ENCODE assay signal across 7 mouse cellular contexts in genomic region chr6:40436047-40436483, GRCm38 (mm10). TPM values are rescaled to one million over a fixed set of nuclear protein-coding genes. Genes with fewer than 3 reads are reported as not detected.
A peak's percentile ranks its signal among the peaks of the same experiment; 100 is the strongest.
DNase-seq lines count a peak whose midpoint lies in the region; ATAC-seq and TF ChIP-seq lines count a peak whose summit lies in the region.

TSS of gene E330009J07Rik (minus strand) at chr6:40436135.

- intact Hi-C loops in left cerebral cortex, postnatal 4 days (cut with DNase I) = no loop called here

- under 1% methylated on average over 34 of the region's 38 CpGs for WGBS in intestine, embryonic 15.5 days
- 1% methylated on average over 33 of the region's 38 CpGs for WGBS in midbrain, embryonic 11.5 days
- WGBS in small intestine, adult 2 months = under 1% methylated on average over 38 of the region's 38 CpGs

- TF ChIP-seq POLR2A in small intestine, adult 2 months (IDR thresholded peaks at IDR 0.05; ENCODE audit: low read depth, low read length) = peak; percentile 42; the same call in 1 of the 2 replicates

- no peaks in the 10 kb centered on the region for H3K36me3 ChIP-seq in intestine, embryonic 15.5 days
- no peaks in the 10 kb centered on the region for H3K36me3 ChIP-seq in midbrain, embryonic 11.5 days (ENCODE audit: control insufficient read depth, insufficient read depth, low read length)
- no peaks in the 10 kb centered on the region for H3K36me3 ChIP-seq in small intestine, adult 2 months (ENCODE audit: control insufficient read depth, insufficient read depth, low read length)

- peak within 1 kb of the TSS; percentile 51; the same call in 1 of the 2 replicates for H3K27ac ChIP-seq in intestine, embryonic 15.5 days
- H3K27ac ChIP-seq in midbrain, embryonic 11.5 days (ENCODE audit: low read depth, low read length) = peak within 1 kb of the TSS; percentile 73
- no peak within 1 kb of the TSS for H3K27ac ChIP-seq in small intestine, adult 2 months (ENCODE audit: insufficient read depth, low read depth, low read length)

- peak within 1 kb of the TSS; percentile 87 for H3K4me3 ChIP-seq in intestine, embryonic 15.5 days (replicated peaks)
- H3K4me3 ChIP-seq in midbrain, embryonic 11.5 days (ENCODE audit: low read depth, low read length) = peak within 1 kb of the TSS; percentile 76
- peak within 1 kb of the TSS; percentile 100 for H3K4me3 ChIP-seq in small intestine, adult 2 months (ENCODE audit: low read depth, low read length)

- peaks cover 7% of the 10 kb centered on the region for H3K4me1 ChIP-seq in intestine, embryonic 15.5 days (replicated peaks)
- H3K4me1 ChIP-seq in midbrain, embryonic 11.5 days (ENCODE audit: control insufficient read depth, insufficient read depth, low read length) = peaks cover 8% of the 10 kb centered on the region; the same call in 1 of the 2 replicates
- H3K4me1 ChIP-seq in small intestine, adult 2 months (ENCODE audit: control insufficient read depth, insufficient read depth, insufficient read length, low read length) = peaks cover 10% of the 10 kb centered on the region; the same call in 1 of the 2 replicates

- DNase-seq in gastrocnemius, postnatal 25 days = peak; percentile 72
- DNase-seq in left cerebral cortex, postnatal 4 days = peak; percentile 82
- DNase-seq in midbrain, embryonic 11.5 days (ENCODE audit: low spot score, missing footprints) = peak; percentile 97

- no peaks in the 10 kb centered on the region for H3K9me3 ChIP-seq in intestine, embryonic 15.5 days
- no peaks in the 10 kb centered on the region for H3K9me3 ChIP-seq in midbrain, embryonic 11.5 days (ENCODE audit: control insufficient read depth, low read length)

- peak within 1 kb of the TSS; percentile 78 for H3K9ac ChIP-seq in intestine, embryonic 15.5 days
- peak within 1 kb of the TSS; percentile 91 for H3K9ac ChIP-seq in midbrain, embryonic 11.5 days (ENCODE audit: low read length)

- TF ChIP-seq CTCF in small intestine, adult 2 months (IDR thresholded peaks at IDR 0.05; ENCODE audit: extremely low read depth, insufficient read length, insufficient replicate concordance, low read depth, low read length) = no peak

- H3K27me3 ChIP-seq in intestine, embryonic 15.5 days (replicated peaks) = no peaks in the 10 kb centered on the region
- no peaks in the 10 kb centered on the region for H3K27me3 ChIP-seq in midbrain, embryonic 11.5 days (ENCODE audit: control insufficient read depth, insufficient read depth, low read length)
- H3K27me3 ChIP-seq in small intestine, adult 2 months (ENCODE audit: control insufficient read depth, insufficient read depth, low read length) = no peaks in the 10 kb centered on the region; the same call in 1 of the 2 replicates

- peak within 1 kb of the TSS; percentile 95 for H3K4me2 ChIP-seq in intestine, embryonic 15.5 days (replicated peaks)
- H3K4me2 ChIP-seq in midbrain, embryonic 11.5 days = peak within 1 kb of the TSS; percentile 84

- peak; percentile 82 for ATAC-seq in activated CD4-positive, CD25-positive, alpha-beta regulatory T cell, adult 4 months
- peak; percentile 80 for ATAC-seq in common myeloid progenitor, adult 5-6 weeks (replicated peaks; ENCODE audit: low read depth, poor library complexity, severe bottlenecking)
- ATAC-seq in intestine, embryonic 15.5 days = peak; percentile 94
- ATAC-seq in midbrain, embryonic 11.5 days (ENCODE audit: low FRiP score) = peak; percentile 93

RNA-seq across cellular contexts. Expression of gene E330009J07Rik, which starts in this region (rescaled TPM):
- polyA plus RNA-seq in activated CD4-positive, CD25-positive, alpha-beta regulatory T cell, adult 4 months (2017; shearing (Covaris generic)) = 1 to 10 TPM; 4.9 to 6.1 TPM
- total RNA-seq in common myeloid progenitor, adult 5-6 weeks (2017) = 4.1 and 6.6 TPM in 2 replicates
- 1 to 10 TPM; 1.0 to 2.1 TPM for total RNA-seq in gastrocnemius, postnatal 25 days (2021)
- 8.8 and 9.5 TPM in 2 replicates for polyA plus RNA-seq in intestine, embryonic 15.5 days (2015; fragmentation: Nextera tagmentation; extraction: Ambion mirVana)
- total RNA-seq in left cerebral cortex, postnatal 4 days (2021) = 10 to 100 TPM; 26.5 to 27.7 TPM
- polyA plus RNA-seq in midbrain, embryonic 11.5 days (2014; fragmentation: Nextera tagmentation; extraction: Ambion mirVana) = 13.1 and 15.8 TPM in 2 replicates
- 2.9 TPM in 2 replicates for polyA plus RNA-seq in small intestine, adult 2 months (2012; rRNA removed)
